Mouse (Mus musculus) C2C12 (cell line): ENCODE measurements around the gene Ywhah. TPM values are rescaled to one million over a fixed set of nuclear protein-coding genes. Genes with fewer than 3 reads are reported as not detected.
"Not testable (repeated sequence)": the region's sequence is repeated elsewhere in the genome, so short reads cannot be mapped to it uniquely, and the experiment has no call there.

Experiments
- H3K27me3 ChIP-seq: one replicate; pipeline ENCODE4 v1.6.1; 2011; ENCODE audit not compliant: control insufficient read depth, insufficient read depth, insufficient read length
- H3K36me3 ChIP-seq: one replicate; pipeline ENCODE4 v1.6.1; 2011; ENCODE audit not compliant: control insufficient read depth, insufficient read depth
- H3K4me3 ChIP-seq: one replicate; pipeline ENCODE4 v1.5.1; 2011; ENCODE audit warnings: mild to moderate bottlenecking, control low read depth; ENCODE audit not compliant: poor library complexity, insufficient read depth, severe bottlenecking
- H3K79me2 ChIP-seq: one replicate; pipeline ENCODE4 v1.6.1; 2011; ENCODE audit not compliant: control insufficient read depth, insufficient read depth
- H3K79me3 ChIP-seq: one replicate; pipeline ENCODE4 v1.6.1; 2011; ENCODE audit warnings: low read depth, control low read depth
- H3ac ChIP-seq: one replicate; pipeline ENCODE3; 2011; ENCODE audit warnings: low read depth; ENCODE audit not compliant: control insufficient read depth, insufficient read length
- CEBPB ChIP-seq: IDR thresholded peaks from one replicate; pipeline ENCODE4 v1.6.1; 2011; ENCODE audit warnings: low read depth, mild to moderate bottlenecking, control low read depth, moderate library complexity
- CTCF ChIP-seq: IDR thresholded peaks from one replicate; pipeline ENCODE4 v1.5.1; 2011; ENCODE audit not compliant: control insufficient read depth, insufficient read depth, insufficient read length
- FOSL1 ChIP-seq: IDR thresholded peaks from one replicate; pipeline ENCODE4 v1.8.0; 2011; ENCODE audit warnings: mild to moderate bottlenecking, low read length; ENCODE audit not compliant: poor library complexity, insufficient read depth, severe bottlenecking
- MAX ChIP-seq: IDR thresholded peaks from one replicate; pipeline ENCODE4 v1.6.1; 2011; ENCODE audit warnings: mild to moderate bottlenecking, control low read depth
- MYOD1 ChIP-seq: IDR thresholded peaks from one replicate; pipeline ENCODE4 v1.6.1; 2011; ENCODE audit warnings: low read depth; ENCODE audit not compliant: control insufficient read depth, insufficient read length
- MYOG ChIP-seq: IDR thresholded peaks from one replicate; pipeline ENCODE4 v1.6.1; 2011; ENCODE audit not compliant: control insufficient read depth, insufficient read length; ENCODE audit errors: extremely low read depth
- USF1 ChIP-seq: IDR thresholded peaks from one replicate; pipeline ENCODE4 v1.6.1; 2011; ENCODE audit warnings: low read depth, mild to moderate bottlenecking, control low read depth, moderate library complexity
- polyA plus RNA-seq: library from polyadenylated mRNA; unstranded; fragments of >200 nt; fragmentation: generic; extraction: Trizol; gene quantifications from one replicate; pipeline ENCODE4 v1.2.1, GENCODE M21; 2012; ENCODE audit warnings: missing spikeins

The Ywhah gene
- polyA plus RNA-seq, 1 experiment, result 213 TPM

DNA sequence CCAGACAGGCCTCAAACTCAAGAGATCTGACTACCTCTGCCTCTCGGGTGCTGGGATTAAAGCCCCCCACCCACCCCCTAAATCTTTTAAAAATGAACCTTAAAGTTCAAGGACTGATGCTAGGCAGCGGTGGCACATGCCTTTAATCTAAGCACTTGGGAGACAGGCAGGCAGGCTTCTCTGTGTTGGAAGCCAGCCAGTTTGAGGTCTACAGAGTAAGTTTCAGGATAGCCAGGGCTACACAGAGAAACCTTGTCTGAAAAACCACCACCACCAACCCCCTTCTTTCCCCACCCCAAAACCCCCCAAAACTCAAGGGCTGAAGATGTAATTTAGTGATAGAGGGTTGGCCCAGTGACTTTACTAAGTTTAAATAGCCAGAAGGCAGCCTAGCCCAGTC lies 10.0 kb downstream of the Ywhah start:
- TF ChIP-seq FOSL1, result no peak
- TF ChIP-seq MYOD1, result no peak
- TF ChIP-seq MYOG, result no peak
- no peak for TF ChIP-seq CTCF
- TF ChIP-seq MAX, result no peak
- no peak for TF ChIP-seq CEBPB
- TF ChIP-seq USF1, result no peak
- Histone ChIP-seq H3K36me3 (peaks cover 47% of the 10 kb centered on the region), H3K79me3 (peaks cover 30% of the 10 kb centered on the region), H3K79me2 (peaks cover 33% of the 10 kb centered on the region), H3K27me3 (no peaks in the 10 kb centered on the region), H3ac (no peak overlapping the region), H3K4me3 (no peak overlapping the region)

GRCm38 (mm10) chr5:33030425-33031175 lies 12.0 kb downstream of the Ywhah start:
- Histone ChIP-seq H3K79me3 (peaks cover 10% of the 10 kb centered on the region), H3K27me3 (no peaks in the 10 kb centered on the region), H3K36me3 (peaks cover 28% of the 10 kb centered on the region), H3K4me3 (no peak overlapping the region), H3K79me2 (peaks cover 13% of the 10 kb centered on the region), H3ac (no peak overlapping the region)
- TF ChIP-seq CTCF, result no peak
- no peak for TF ChIP-seq USF1
- no peak for TF ChIP-seq MYOG
- no peak for TF ChIP-seq MYOD1

- no peak for TF ChIP-seq USF1
- no peak for TF ChIP-seq FOSL1
- TF ChIP-seq CTCF, result no peak
- no peak for TF ChIP-seq MAX
- TF ChIP-seq CEBPB, result no peak
- TF ChIP-seq MYOD1, result no peak
- no peak for TF ChIP-seq MYOG
These were observed 13.6 kb downstream of the Ywhah start for GRCm38 (mm10) chr5:33032036-33032773.

DNA sequence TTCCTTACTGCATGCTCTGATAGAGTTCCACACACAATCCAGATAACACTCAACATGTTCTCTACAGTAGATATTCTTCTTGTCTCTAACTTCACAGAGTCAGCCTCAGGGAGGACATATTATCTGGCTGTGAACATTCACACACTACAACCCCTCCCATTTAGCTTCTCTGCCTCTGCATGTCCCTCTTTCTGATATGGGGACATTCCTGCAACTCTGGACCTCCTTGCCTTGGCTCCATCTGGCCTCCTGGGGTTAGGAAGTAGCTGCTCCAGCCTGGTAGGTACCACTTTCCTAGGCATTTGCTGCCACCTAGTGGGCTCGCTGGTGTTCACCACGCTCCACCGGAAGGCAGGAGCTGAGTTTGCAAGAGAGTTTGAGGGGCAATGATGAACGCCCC lies 14.5 kb downstream of the Ywhah start:
- Histone ChIP-seq H3K4me3 (no peak overlapping the region), H3K79me3 (no peaks in the 10 kb centered on the region), H3K27me3 (no peaks in the 10 kb centered on the region), H3K79me2 (no peaks in the 10 kb centered on the region), H3K36me3 (peaks cover 14% of the 10 kb centered on the region), H3ac (no peak overlapping the region)
- TF ChIP-seq MYOD1 (no peak), CTCF (peak; percentile 88)

More at GRCm38 (mm10) chr5:33032036-33032773, 13.6 kb downstream of the Ywhah start:
- Histone ChIP-seq H3ac (no peak overlapping the region), H3K79me3 (no peaks in the 10 kb centered on the region), H3K79me2 (no peaks in the 10 kb centered on the region), H3K4me3 (no peak overlapping the region), H3K36me3 (peaks cover 18% of the 10 kb centered on the region), H3K27me3 (no peaks in the 10 kb centered on the region)

DNA sequence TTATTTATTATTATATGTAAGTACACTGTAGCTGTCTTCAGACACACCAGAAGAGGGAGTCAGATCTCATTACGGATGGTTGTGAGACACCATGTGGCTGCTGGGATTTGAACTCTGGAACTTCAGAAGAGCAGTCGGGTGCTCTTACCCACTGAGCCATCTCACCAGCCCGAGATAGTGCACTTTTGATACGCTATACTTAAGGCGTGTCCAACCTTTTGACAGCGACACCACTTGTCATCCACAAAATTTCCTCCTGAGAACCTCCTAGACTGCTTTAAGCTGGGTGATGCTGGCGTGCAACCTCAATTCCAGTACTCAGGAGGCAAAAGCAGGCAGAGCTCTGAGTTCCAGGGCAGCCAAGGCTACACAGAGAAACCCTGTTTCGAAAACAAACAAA lies 15.0 kb downstream of the Ywhah start:
- not testable (repeated sequence) for H3K79me3 ChIP-seq, H3K4me3 ChIP-seq, H3K27me3 ChIP-seq, H3K36me3 ChIP-seq, H3K79me2 ChIP-seq, H3ac ChIP-seq

DNA sequence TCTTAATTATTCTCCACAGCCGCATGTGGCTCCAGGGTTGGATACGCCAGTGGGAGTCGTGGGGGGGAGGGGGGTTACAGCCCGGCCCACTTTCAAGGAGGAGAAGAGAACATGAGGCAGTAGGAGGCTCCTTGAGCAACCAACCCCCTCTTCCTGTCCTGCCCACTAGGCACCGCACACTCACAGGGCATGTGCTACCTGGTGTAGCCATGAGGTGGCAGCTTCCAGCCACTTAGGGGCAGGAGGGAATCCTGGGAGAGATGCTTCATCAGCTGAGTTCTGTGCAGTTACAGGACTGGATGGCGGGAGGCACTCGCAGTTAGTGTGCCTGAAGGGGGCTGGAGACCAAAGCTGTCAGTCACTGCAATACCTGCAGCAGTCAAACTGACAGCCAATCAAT lies 15.5 kb downstream of the Ywhah start:
- Histone ChIP-seq H3K79me2 (no peaks in the 10 kb centered on the region), H3ac (no peak overlapping the region), H3K36me3 (peaks cover 6% of the 10 kb centered on the region), H3K4me3 (no peak overlapping the region), H3K79me3 (no peaks in the 10 kb centered on the region), H3K27me3 (no peaks in the 10 kb centered on the region)
- TF ChIP-seq MYOD1 (no peak), MAX (no peak), CTCF (no peak), MYOG (no peak), FOSL1 (no peak), USF1 (no peak), CEBPB (no peak)
